Mouse (Mus musculus) frontal cortex, postnatal 10 days (tissue): Measurements from ENCODE around the gene Stambp.

ENCODE experiments used
- DNase-seq, 2 experiments: peaks; one replicate each; pipeline ENCODE4 v3.0.0; 2022; ENCODE audit warnings: low spot score in 2 of 2, mixed read lengths in 1 of 2

The Stambp gene

DNA sequence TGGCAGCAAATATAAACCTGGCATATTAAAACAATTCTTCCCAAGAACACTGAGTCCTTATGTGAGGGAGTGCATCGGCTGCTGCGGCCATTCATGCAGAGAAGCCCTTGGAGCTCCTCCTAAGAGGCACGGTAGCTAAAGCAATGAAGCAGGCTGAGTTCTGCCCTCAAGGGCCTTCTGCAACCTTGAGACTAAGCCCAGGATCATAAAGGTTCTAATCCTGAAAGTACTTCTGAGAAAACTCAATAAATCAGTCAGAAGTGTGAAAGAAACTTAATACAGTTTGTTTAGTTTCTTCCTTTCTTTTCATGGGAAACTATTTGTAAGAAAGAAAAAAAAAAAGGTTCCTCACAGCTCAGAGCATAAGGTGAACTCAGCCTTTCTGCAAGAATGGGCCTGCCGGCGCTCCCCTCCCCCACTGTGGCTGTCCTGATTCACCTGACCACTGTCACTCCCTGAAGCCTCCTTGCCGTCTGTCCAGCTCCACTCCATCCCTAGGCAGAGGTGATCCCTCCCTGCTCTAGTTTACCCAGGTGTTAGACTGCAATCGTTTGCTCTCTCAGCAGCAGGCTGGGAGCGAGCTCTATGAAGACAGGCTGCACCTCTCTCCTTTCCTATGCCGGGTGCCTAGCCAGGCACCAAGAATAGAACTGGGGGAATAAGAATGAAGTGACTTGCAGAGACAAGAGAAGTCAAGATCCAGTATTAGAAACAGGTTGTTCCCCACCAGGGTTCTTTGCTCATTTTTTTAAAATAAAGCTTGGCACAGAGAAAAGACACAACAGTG, 70.8 kb downstream of the Stambp start:
- no peak for DNase-seq

DNA sequence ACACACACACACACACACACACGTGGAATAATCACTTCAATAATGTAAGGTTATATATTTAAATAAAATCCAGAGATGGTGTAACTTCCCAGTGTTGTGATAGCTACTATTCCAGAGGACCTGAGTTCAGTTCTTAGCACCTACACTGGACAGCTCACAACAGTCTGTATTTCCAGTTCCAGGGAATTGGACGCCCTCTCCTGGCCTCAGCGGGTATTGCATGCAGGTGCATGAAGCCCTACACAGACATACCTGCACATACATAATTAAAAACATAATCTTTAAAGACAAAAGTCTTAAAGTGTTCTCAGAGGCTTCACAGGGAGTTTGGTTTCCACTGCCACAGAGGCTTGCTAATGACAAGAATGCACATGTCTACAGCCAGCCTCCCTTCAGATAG, 72.1 kb downstream of the Stambp start:
- DNase-seq = no peak

DNA sequence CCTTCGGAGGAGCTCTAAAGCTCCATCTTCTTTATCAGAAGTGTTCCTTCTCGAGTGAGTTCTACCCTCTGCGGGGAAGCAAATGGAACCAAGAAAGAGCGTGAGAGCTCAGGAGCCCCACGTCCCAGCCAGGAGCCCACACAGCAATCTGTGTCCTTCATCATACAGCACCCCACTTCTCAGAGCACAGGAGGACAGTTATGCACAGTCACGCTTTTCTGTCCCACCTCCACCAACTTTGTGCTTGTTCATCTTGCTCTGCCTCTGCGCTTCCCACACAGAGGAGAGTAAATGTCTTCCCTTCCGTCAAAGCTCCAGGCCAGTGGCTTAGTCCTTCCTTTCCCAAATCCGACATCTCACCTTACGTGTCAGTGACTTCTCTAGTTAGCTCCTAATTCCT, 73.5 kb downstream of the Stambp start:
- DNase-seq = no peak

DNA sequence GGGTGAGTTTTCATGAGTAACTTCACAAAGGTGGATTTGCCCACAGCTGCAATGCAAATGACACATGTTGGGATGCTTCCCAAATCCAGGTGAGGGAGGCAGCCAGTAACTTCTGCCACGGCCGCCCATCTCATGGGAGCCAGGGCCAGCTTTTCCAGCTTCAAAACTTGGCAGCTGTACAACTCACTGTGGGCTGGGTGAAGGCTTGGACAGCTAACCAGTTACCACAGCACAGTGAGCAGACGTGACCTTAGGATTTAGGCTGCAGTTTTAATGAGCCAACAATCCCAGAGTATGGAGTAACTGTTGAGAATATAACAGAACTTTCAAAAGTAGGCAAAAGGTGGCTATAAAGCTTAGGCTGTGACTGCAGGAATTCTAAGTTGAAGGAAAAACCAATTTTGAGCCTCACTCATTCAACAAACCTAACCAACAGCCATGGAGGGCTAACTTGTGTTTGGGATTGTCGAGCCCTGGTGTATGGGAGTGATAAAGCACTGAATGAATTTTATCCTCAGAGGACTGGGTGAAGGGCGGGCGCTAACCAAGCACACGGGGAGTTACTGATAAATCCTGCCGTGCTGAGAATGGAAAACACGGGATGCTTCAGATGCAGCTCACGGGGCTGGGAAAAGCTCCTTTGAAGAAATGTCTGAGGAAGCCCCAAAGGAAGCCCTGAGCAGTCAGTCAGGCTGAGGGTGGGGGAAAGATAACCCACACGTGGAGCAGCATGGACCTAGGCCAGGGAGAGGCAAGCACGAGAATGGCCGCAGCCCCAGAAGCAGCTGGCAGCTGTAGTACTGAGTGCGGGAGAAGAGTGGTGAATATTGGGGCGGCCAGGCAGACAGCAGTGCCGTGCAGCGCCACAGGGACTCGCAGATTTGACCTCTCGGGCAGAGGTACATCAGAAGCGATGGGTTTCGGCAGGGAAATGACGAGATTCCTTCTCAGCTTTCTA, 75.5 kb downstream of the Stambp start:
- no peak for DNase-seq

DNA sequence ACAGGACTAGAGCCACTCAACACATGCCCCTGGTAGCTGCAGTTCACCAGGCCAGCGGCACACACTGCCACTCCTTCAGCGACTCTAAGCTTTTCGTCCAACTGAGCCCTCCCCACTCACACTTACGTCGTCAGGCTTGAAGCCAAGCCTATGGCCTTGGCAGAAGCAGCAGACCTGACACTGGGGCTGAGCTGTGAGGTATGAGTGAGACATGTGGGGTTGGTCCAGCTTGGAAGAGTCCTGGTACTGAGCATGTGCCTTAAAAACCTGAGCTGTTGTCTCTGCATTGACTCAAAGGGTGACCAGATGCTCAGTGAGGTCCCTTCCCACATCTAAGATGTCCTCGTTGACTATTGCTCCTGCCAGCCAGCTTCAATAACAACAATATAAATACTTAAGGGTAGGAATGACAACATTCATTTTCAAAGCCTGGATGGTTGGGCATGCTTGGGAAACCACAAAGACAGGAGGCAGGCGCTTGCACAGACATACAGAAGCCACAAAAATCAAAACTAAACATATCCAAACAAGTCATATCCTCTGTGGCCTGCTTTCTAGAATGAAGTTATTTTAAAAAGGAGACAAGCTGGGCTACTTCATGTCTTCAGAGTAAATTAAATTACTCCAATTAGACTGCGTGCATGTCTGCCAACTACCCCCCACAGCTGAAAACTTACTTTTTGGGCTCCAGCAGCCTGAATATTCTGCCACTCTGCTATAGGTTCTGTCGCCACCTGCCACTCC, 76.3 kb downstream of the Stambp start:
- DNase-seq = no peak
